Mouse (Mus musculus) liver, embryonic 14.5 days (tissue): ENCODE measurements around the gene Trip4.

Experiments
- CTCF ChIP-seq: IDR thresholded peaks from 2 replicates; pipeline ENCODE4 v1.5.1; 2016; ENCODE audit warnings: antibody characterized with exemption, low read depth, control low read depth
- EP300 ChIP-seq: IDR thresholded peaks from 2 replicates; pipeline ENCODE4 v1.6.1; 2016; ENCODE audit warnings: antibody characterized with exemption, low read depth

GRCm38 (mm10) chr9:65820301-65820700, 88.3 kb downstream of the Trip4 start:
- TF ChIP-seq CTCF (no peak), EP300 (no peak)
